Mouse (Mus musculus): ENCODE measurements at regions not wholly inside any gene's neighbourhood (a gene's known extent, or its start where the extent isn't known, plus 50 kb on each side); places are given as distances from the start of the nearest gene placed in this dataset.

DNA sequence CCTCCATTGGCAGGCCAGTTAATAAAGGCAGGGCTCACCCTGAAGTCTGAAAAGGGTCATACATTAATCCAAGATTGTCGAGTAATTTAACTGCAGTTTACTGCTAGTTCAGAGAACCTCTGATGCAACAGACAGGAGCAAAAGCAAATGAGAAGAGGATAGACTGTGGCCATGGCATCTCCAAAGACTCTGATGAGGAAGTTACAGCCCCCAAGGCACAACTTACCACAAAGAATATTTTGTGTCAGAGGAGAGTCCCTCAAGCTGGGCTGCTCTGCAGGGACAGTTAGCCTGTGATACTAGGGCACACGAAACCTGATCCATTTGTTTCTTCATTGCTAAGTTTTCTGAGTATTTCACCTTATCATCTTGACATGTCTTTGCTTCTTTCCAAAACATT lies 130.9 kb upstream of the Sesn3 start:
- TF ChIP-seq CTCF (IDR thresholded peaks at IDR 0.05), result no peak
- TF ChIP-seq EP300 (IDR thresholded peaks at IDR 0.05), result no peak
